Mouse (Mus musculus) kidney, postnatal 25 days (tissue): ENCODE measurements around the gene Fgd3.

Source experiments
- DNase-seq, 2 experiments: peaks; one replicate each; pipeline ENCODE4 v3.0.0; 2021; ENCODE audit warnings: mixed read lengths in 2 of 2

Fgd3 gene

GRCm38 (mm10) chr13:49247740-49248466 is 72.2 kb downstream of the Fgd3 start:
- peak; percentile 79 to 93 for DNase-seq

DNA sequence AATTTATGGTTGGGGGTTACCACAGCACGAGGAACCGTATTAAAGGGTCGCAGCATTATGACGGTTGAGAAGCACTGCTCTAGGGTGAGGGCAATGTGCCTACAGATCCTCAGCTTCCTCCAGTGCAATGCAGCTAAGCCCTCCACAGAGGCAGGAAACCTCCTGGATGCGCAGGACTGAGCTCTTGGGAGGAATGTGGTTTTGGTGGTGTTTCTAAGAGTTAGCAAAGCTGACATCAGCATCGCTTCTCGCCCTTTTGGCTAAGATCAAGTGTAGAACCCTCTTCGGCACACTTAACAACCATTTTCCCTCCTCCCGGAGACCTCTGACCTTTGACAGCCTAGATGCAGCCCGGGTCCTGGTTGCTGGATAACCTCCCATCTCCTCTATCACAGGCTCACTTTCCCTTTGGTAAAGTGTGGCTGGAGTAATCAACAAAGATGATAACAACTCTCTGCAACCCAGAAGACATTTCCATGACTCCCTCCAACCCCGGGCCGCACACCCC is 72.8 kb downstream of the Fgd3 start:
- DNase-seq = peak; percentile 36 to 56

GRCm38 (mm10) chr13:49246626-49247025 is 73.5 kb downstream of the Fgd3 start:
- peak in 1 of 2 experiments; percentile 63 for DNase-seq

- DNase-seq = peak; percentile 65 to 90
Measured at GRCm38 (mm10) chr13:49246011-49246410, 74.1 kb downstream of the Fgd3 start.

DNA sequence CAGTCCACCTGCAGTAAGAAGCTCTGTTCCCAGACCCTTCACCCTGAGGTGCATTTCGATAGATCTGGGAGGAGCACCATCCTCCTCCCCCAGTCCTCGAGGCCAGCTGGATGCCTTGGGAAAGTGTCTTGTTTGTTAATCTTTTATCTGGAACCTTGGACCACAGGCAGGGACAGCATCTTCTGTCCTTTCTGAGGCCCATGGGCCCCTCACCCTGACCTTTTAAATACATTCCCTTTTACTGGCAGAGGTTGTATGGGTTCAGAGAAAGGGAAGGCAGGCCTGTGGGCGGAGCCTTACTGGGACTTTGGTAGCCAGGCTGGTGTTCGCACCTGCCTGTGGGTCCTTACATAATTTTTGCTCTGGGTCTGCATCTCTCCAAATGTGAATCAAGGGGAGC is 74.9 kb downstream of the Fgd3 start:
- peak; percentile 79 to 94 for DNase-seq

- DNase-seq = no peak
Measured at GRCm38 (mm10) chr13:49243492-49243891, 76.6 kb downstream of the Fgd3 start.

- DNase-seq = peak in 1 of 2 experiments; percentile 55
Measured at GRCm38 (mm10) chr13:49242321-49243065, 77.6 kb downstream of the Fgd3 start.

- no peak for DNase-seq
Measured at GRCm38 (mm10) chr13:49238737-49239136, 81.4 kb downstream of the Fgd3 start.

GRCm38 (mm10) chr13:49237617-49238016 is 82.5 kb downstream of the Fgd3 start:
- DNase-seq = no peak

- DNase-seq = no peak
Measured at GRCm38 (mm10) chr13:49234711-49235110, 85.4 kb downstream of the Fgd3 start.

DNA sequence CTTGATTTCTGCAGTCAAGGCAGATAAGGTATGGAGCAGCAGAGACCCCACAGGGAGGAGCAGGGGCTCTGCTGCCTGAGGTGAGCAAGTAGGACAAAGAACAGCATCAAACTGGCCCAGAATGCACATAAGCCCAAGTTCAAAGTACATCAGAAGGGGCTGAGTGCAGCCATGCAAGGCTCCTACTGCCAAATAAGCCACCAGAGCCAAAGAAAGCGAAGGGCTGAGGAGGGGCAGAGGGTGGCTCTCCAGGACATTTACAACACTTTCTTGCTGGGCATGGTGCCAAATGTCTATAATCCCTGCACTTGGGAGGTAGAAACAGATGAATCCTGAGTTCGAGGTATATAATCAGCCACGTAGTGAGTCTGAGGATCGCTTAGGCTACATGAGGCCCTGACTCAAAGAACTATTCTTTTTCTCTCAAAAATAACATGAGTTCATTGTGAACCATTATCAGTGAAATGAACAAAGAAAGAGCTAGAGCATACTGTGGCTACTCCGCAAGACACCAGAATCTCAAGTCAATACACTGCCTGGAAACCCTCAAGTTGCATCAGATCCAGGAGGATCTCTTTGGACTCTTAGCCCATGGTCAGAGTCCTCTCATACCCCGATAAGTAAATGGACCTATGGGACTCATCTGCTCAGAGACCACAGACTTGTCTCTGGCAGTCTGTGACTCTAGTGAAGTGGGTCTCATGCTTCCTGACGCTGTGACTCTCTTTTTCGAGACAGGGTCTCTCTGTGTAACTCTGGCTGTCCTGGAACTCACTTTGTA is 86.1 kb downstream of the Fgd3 start:
- peak; percentile 70 to 88 for DNase-seq

DNA sequence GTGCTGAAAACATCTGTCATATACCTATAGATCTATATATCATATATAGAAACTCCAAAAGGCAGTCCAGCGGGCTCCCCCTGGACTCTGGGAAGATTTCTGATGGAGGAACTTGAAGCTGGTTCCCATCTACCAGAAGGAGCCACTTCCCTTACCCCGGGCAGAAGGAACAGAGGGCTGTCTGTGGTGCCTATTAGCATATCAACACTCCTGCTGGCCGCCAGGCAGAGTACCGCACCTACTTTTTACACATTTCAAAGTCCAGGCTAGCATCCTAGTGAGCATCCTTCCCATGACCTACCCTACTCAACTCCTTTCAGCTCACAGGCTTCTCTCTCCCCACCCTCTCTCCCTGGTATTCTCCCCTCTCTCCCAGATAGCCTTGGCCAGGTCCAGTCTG is 94.5 kb downstream of the Fgd3 start:
- no peak for DNase-seq

- DNase-seq = no peak
Measured at GRCm38 (mm10) chr13:49225159-49225558, 95.0 kb downstream of the Fgd3 start.

DNA sequence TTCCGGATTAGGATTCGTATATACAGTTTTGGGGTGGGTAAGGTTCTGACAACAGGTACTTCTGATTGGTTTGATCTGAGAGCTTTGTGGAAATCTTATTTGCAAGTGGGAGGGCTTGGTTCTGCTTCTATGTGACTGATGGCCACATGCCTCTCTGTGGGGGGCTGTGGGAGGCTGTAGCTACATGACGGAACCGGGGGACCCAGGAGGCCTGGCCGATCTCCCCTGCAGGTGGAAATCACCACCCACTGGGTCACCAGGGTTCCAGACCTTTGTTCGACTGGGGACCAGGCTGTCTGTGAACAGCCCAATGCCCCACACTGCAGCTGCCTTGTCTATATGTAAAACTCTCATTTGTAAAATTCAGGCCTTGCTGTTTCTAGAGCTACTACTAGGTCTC is 95.4 kb downstream of the Fgd3 start:
- DNase-seq = no peak

DNA sequence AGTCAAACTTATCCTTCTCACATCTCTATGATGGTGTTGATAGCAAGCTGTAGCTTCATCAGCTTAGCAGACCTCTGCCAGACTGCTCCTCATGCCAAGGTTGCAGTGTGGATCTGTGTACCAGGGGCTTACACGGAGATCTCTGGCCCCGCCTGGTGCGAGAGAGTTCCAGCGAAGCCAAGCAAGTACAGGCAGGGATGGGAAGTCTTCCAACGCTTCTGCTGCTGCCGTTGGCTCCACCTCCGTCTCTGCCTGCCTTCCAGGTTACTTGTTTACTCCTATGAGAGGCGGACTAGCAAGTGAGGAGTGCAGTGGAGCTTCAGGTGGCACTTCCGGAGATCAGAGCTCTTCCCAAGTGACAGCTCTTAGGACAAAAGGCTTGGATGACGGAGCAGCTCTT is 95.8 kb downstream of the Fgd3 start:
- peak; percentile 73 to 84 for DNase-seq

DNA sequence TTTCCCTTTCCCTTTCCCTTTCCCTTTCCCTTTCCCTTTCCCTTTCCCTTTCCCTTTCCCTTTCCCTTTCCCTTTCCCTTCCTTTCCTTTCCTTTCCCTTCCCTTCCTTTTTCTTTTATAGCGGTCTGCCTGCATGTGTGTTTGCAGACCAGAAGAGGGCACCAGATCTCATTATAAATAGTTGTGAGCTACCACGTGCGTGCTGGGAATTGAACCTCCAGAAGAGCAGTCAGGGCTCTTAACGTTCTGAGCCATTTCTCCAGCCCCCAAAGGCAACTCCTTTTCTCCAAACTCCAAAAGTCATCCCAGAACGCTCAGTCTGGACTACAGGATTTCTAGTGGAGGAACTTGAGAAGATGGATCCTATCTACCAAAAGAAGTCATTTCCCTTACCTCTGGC is 99.2 kb downstream of the Fgd3 start:
- no peak for DNase-seq

- no peak for DNase-seq
Measured at GRCm38 (mm10) chr13:49219367-49219766, 100.7 kb downstream of the Fgd3 start.

DNA sequence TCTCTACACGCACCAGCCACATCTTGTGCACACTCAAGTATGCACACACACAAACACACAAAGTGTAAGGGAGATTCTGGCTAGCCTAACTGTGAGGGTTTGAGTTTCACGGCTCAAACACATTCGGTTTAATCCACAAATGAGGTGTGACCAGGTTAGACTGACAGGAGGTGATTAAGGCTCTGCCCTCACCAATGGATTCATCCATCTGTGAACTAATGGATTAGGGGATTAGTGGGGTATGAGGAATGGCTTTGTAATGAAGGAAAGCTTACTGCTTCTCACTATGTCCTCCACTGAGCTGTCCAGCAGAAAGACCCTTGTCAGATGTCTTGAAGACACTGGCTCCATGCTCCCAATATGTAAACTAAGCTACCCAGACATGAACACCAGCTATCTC is 101.5 kb downstream of the Fgd3 start:
- DNase-seq = no peak

DNA sequence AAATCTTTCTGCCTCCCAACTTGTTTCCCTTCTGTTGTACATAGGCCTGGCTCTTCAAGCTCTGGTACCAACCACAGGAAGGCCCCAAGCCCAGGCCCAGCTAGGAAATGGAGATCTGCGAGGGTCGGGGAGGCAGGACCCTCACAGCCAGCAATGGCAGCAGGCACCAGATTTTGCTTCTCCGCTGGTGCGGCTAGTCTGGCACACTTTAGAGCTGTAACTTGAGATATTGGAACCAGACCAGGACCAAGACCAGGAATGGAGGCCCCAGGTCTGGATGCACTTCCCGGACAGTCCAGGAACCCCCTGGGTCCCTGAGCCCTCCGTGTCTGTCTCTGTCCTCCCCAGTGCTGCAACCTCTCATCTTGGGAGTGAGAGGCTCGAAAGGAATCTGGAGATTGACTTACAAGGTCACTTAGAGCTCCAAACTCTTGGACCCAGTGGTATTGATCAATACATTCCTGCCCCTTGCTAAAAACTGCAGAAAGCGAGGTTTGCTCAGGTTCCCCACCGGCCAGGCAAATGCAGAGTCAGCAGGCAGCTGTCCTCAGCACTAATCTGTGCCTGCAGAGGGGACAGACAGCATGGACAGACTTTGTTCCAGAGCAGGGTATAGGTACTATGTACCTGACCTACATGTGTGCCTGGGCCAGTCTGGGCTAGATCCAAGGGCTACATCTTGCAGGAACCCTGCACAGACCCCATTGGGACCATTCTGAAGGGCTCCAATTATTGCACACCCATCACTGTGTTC is 103.1 kb downstream of the Fgd3 start:
- no peak for DNase-seq

GRCm38 (mm10) chr13:49216220-49216552 is 103.9 kb downstream of the Fgd3 start:
- DNase-seq = no peak

GRCm38 (mm10) chr13:49215504-49216219 is 104.4 kb downstream of the Fgd3 start, which contains the start of gene Card19:
Gene Card19, minus strand, starts transcription at chr13:49216037.
- peak; percentile 97 to 99 for DNase-seq

DNA sequence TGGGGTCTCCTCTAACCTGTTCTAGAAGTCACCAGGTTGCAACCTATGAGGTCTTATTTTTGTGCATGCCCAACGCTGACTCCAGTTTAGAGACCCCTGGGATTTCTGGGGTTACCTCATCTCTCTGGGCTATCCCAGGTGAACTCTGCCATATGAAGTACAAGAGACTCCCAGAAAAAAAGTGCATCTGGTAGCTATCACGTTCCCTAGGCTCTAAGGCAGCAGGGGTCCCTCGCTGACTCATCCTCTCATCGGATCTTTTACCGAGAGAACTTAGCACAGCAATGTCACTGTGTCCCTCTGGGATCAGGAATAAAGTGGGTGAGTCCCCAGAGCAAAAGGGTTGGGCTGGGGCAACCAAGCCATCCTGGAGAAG is 105.0 kb downstream of the Fgd3 start:
- no peak for DNase-seq
